Mouse (Mus musculus): ENCODE results near the gene Try4. TPM values are rescaled to one million over a fixed set of nuclear protein-coding genes. Genes with fewer than 3 reads are reported as not detected.

The Try4 gene
- polyA plus RNA-seq (2012; rRNA removed): 0.11 TPM in 1 of 2 replicates, not detected in the other

DNA sequence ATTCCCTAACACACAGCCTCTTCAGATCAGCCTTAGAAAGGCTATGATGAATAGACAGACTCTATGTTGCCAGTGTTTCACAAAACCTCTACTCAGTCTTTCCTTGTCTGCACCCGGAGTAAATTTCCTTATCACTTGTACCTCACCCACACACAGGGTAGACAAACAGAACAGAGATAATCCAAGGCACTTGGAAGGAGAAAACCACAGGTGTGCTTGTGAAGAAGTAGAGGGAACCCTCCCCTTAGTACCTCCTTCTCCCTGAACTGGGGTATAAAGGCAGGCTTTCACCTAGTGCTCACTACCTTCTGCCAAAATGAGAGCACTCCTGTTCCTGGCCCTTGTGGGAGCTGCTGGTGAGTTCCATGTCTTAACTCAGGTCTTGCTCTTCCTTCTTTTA is at the start of gene Try4:
TSS of gene Try4 (plus strand) at position 301 of the 400 bp plus-strand sequence.

DNA sequence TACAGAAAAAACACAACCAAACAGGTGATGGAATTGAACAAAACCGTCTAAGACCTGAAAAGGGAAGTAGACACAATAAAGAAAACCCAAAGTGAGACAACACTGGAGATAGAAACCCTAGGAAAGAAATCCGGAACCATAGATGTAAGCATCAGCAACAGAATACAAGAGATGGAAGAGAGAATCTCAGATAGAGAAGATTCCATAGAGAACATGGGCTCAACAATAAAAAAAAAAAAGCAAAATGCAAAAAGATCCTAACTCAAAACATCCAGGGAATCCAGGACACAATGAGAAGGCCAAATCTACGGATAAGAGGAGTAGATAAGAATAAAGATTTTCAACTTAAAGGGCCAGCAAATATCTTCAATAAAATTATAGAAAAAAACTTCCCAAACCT is 14.7 kb downstream of the Try4 start, which contains the start of gene Try5:
TSS of gene Try5 (minus strand) at position 101 of the 400 bp plus-strand sequence.

DNA sequence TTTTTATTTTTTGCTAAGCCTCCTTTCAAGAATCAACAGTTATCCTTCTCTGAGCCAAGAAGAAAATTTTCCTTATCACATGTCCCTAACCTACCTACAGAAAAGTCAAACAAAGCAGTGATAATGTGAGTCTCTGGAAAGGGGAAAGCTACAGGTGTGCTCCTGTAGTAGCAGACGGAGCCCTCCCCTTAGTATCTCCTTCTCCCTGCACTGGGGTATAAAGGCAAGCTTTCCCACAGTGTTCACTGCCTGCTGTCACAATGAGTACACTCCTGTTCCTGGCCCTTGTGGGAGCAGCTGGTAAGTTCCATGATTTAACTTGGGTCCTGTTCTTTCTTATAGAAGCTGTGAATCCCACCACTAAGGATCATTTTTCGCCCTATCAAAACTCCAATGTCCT is 51.9 kb downstream of the Try4 start, which contains the start of gene Try10:
TSS of gene Try10 (plus strand) at position 174 of the 400 bp plus-strand sequence.

Other genes with a start within 250 kb of the Try4 start
- gene Try5, start 14.6 kb downstream of the Try4 start, polyA plus RNA-seq (2012; rRNA removed): 0.21 TPM in 1 of 2 replicates, not detected in the other
- not detected in 2 replicates for gene Try10, start 51.8 kb downstream of the Try4 start, polyA plus RNA-seq (2012; rRNA removed)
- gene Prss3, start 75.4 kb downstream of the Try4 start, polyA plus RNA-seq (2012; rRNA removed): 0.20 and 0.24 TPM in 2 replicates
- not detected in 2 replicates for gene Gm5771, start 90.1 kb downstream of the Try4 start, polyA plus RNA-seq (2012; rRNA removed)
- 0.20 and 0.21 TPM in 2 replicates for gene Gm10334, start 143.9 kb downstream of the Try4 start, polyA plus RNA-seq (2012; rRNA removed)
- not detected in 2 replicates for gene Prss1, start 156.7 kb downstream of the Try4 start, polyA plus RNA-seq (2012; rRNA removed)
- gene Prss2, start 219.5 kb downstream of the Try4 start, polyA plus RNA-seq (2012; rRNA removed): 0.17 TPM in 1 of 2 replicates, not detected in the other